Mouse (Mus musculus): ENCODE results near the gene Slc11a1.

DNA sequence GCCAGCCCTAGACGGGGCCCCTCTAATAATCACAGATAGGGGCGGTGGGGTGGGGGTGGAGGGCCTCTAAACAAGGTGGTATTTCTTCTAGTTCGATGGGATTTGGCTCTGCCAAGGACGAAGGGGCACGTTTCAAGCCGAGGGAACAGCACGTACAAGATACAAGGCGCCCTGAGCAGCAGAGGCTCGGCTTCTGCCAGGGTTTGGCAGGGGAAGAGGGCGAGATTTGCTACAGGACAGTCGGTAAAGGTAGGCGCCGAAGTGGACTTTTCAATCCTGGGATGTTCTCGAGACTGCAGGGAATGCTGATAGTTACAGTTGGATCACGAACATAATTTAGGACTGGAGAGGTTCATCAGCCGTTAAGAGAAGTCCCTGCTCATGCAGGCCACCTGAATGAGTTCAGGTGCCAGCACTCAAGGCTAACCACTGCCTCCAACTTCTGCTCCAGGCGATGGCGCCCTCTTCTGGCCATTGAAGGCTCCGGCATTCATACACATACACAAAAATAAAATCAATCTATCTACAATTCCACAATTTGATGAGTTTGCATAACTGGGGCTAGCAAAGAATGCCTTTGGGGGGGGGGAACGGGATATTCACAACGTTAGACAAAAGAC, 15.4 kb downstream of the Slc11a1 start:
- TF ChIP-seq POLR2A (IDR thresholded peaks at IDR 0.05; ENCODE audit: borderline replicate concordance, insufficient read depth, low read length) (no peak), CTCF (IDR thresholded peaks at IDR 0.05; ENCODE audit: borderline replicate concordance, insufficient read depth, low read depth, low read length) (peak; percentile 60)
